Mouse (Mus musculus) forebrain, postnatal 0 days (tissue): ENCODE measurements around the gene Lpar2. TPM values are rescaled to one million over a fixed set of nuclear protein-coding genes. Genes with fewer than 3 reads are reported as not detected.

Experiments used
- ATAC-seq: fragments of 200-750 bp; cut with Nextera tagmentation; 2 replicates; pipeline ENCODE4 v1.8.0; 2017; ENCODE audit warnings: mild to moderate bottlenecking, moderate library complexity
- DNase-seq: peaks from one replicate; pipeline ENCODE4 v3.0.0-alpha.2; 2015
- H3K27ac ChIP-seq: fragments of 300-500 bp; sonication (generic); 2 replicates; pipeline ENCODE4 v1.5.1; 2014; ENCODE audit warnings: low read depth, mild to moderate bottlenecking, antibody characterized with exemption, low read length, moderate library complexity, mixed read lengths
- H3K27me3 ChIP-seq: fragments of 300-500 bp; sonication (generic); 2 replicates; pipeline ENCODE4 v1.6.1; 2014; ENCODE audit warnings: mild to moderate bottlenecking, low read length, mixed read lengths; ENCODE audit not compliant: insufficient read depth
- H3K36me3 ChIP-seq: fragments of 300-500 bp; sonication (generic); 2 replicates; pipeline ENCODE4 v1.6.1; 2014; ENCODE audit warnings: mild to moderate bottlenecking, moderate library complexity; ENCODE audit not compliant: insufficient read depth
- H3K4me1 ChIP-seq: fragments of 300-500 bp; sonication (generic); 2 replicates; pipeline ENCODE4 v1.6.1; 2014; ENCODE audit warnings: antibody characterized with exemption; ENCODE audit not compliant: insufficient read depth
- H3K4me2 ChIP-seq: fragments of 300-500 bp; sonication (generic); 2 replicates; pipeline ENCODE4 v1.6.1; 2014; ENCODE audit warnings: low read depth, mild to moderate bottlenecking, moderate library complexity
- H3K4me3 ChIP-seq: fragments of 300-500 bp; sonication (generic); 2 replicates; pipeline ENCODE4 v1.5.1; 2014; ENCODE audit warnings: low read depth, low read length, mixed read lengths
- H3K9ac ChIP-seq: fragments of 300-500 bp; sonication (generic); 2 replicates; pipeline ENCODE4 v1.6.1; 2014; ENCODE audit warnings: mild to moderate bottlenecking
- H3K9me3 ChIP-seq: fragments of 300-500 bp; sonication (generic); 2 replicates; pipeline ENCODE4 v1.6.1; 2016; ENCODE audit warnings: low read length
- CTCF ChIP-seq: sonication (generic); IDR thresholded peaks from 2 replicates; pipeline ENCODE4 v1.5.1; 2016; ENCODE audit warnings: antibody characterized with exemption, control low read depth, low read depth
- WGBS: fragments of 180-500 bp; shearing (Covaris S2); extraction: QIAGEN DNeasy Blood & Tissue Kit; methylation state at CpG from one replicate; pipeline ENCODE4 v1.1.7; 2014; 5-methylcytosine and 5-hydroxymethylcytosine counted together
- polyA plus RNA-seq: library from polyadenylated mRNA; unstranded; fragments of >200 nt; fragmentation: Nextera tagmentation; extraction: Ambion mirVana; gene quantifications from 2 replicates; pipeline ENCODE4 v1.2.1, GENCODE M21; 2015
- total RNA-seq: library from RNA; depleted of rRNA; stranded (reverse); fragments of >200 nt; gene quantifications from 2 replicates; pipeline ENCODE4 v1.2.3, GENCODE M21; 2014

The Lpar2 gene
- total and polyA plus RNA-seq, 2 experiments from 2014 or later, result 0.45 to 6.1 TPM

DNA sequence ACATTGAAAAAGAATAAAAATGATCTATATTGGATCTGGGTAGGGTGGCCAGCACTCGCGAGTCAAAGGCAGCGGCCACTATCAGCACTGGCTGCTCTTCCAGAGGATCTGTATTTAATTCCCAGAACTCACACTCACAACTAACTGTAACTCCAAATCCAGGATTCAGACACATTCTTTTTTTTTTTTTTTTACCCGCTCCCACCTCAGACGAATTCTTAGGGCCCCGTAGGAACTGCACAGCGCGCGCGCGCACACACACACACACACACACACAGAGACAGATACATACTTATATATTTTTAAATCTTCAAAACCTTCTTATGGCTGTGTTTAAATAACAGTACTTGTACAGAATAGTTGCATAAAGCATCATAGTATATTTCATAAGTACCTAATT lies 31.9 kb upstream of the Lpar2 start:
- H3K9ac ChIP-seq, result peak overlapping the region; percentile 94
- peak overlapping the region; percentile 85 for H3K27ac ChIP-seq
- H3K4me2 ChIP-seq, result peak overlapping the region; percentile 79
- H3K27me3 ChIP-seq, result no peaks in the 10 kb centered on the region
- ATAC-seq, result no peak
- no peak for TF ChIP-seq CTCF
- no peaks in the 10 kb centered on the region for H3K9me3 ChIP-seq
- H3K4me1 ChIP-seq, result peaks cover 11% of the 10 kb centered on the region; the same call in 1 of the 2 replicates
- H3K4me3 ChIP-seq, result peak overlapping the region; percentile 99
- H3K36me3 ChIP-seq, result peaks cover 19% of the 10 kb centered on the region
- 36% methylated on average over 11 of the region's 11 CpGs for WGBS
- no peak for DNase-seq

DNA sequence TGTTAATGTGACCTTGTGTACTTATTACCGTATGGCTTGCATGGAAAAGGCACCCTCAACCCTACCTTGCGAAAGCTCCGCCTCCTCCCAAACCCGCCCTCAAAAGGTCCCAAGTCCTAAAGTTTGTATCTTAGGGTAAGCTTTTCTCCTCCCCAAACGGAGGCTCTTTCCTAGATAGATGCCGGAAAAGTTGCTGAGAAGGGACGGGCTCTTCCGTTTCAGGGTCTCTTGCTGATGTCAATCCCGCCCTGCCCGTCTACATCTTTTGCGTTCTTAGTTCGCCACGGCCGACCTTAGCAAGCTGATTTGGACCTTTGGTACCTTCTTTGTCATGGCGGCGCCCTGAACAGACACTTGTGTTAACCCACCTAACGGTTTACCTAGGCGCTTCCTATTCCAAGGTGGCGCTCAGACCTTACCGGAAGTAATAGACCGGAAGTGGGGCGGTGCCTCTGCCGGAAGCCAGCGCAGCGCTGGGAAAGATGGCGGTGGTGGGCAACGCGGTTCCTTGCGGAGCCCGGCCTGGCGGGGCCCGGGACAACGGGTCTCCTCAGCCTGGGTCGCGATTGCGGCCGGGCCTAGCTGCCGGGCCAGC lies 31.4 kb upstream of the Lpar2 start, which contains the start of the genes Atp13a1 and Zfp866:
Gene Atp13a1 (plus strand): TSS at position 391 of the 595 bp plus-strand sequence.
Gene Zfp866 (minus strand): TSS at position 406 of the 595 bp plus-strand sequence.
- under 1% methylated on average over 38 of the region's 38 CpGs for WGBS
- TF ChIP-seq CTCF, result peak; percentile 24
- peak within 1 kb of the TSS; percentile 99 for H3K4me3 ChIP-seq
- peaks cover 24% of the 10 kb centered on the region for H3K36me3 ChIP-seq
- no peaks in the 10 kb centered on the region for H3K27me3 ChIP-seq
- H3K9ac ChIP-seq, result peak within 1 kb of the TSS; percentile 94
- peak within 1 kb of the TSS; percentile 79 for H3K4me2 ChIP-seq
- peaks cover 11% of the 10 kb centered on the region; the same call in 1 of the 2 replicates for H3K4me1 ChIP-seq
- H3K27ac ChIP-seq, result peak within 1 kb of the TSS; percentile 85
- peak; percentile 92 for DNase-seq
- peak; percentile 97 for ATAC-seq
- no peaks in the 10 kb centered on the region for H3K9me3 ChIP-seq

DNA sequence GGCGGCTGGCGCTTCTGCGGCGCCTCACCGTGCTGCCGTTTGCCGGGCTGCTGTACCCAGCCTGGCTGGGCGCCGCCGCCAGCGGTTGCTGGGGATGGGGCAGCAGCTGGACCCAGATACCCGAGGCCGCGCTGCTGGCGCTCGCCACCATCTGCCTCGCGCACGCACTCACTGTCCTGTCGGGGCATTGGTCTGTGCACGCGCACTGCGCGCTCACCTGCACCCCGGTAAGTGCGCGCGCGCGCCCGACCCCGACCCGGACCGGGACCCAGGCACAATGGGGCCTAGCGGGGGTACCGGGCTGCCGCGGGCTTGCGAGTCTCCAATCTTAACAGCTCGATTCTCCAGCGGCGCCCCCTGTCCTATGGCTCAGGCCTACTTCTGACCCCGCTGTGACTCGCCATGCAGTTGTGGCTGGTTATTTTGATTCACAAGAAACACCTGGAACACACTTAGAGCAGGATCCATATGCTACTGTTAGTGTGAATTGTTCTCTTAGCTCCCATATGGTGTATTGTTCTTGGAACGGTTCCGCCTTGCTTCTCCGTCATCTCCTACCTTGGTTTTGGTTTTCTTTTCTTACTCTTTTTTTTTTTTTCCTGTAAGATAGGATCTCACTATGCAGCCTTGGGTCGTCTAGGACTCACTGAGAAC lies 30.7 kb upstream of the Lpar2 start:
- Histone ChIP-seq H3K9ac (peak overlapping the region; percentile 94), H3K36me3 (peaks cover 31% of the 10 kb centered on the region), H3K4me1 (peaks cover 11% of the 10 kb centered on the region; the same call in 1 of the 2 replicates), H3K9me3 (no peaks in the 10 kb centered on the region), H3K27me3 (no peaks in the 10 kb centered on the region), H3K4me2 (peak overlapping the region; percentile 79), H3K4me3 (peak overlapping the region; percentile 99), H3K27ac (peak overlapping the region; percentile 85)
- TF ChIP-seq CTCF, result no peak
- WGBS, result under 1% methylated on average over 46 of the region's 48 CpGs
- ATAC-seq (peak; percentile 64), DNase-seq (peak; percentile 36)

- DNase-seq (no peak), ATAC-seq (no peak)
- Histone ChIP-seq H3K27ac (no peak overlapping the region), H3K36me3 (peaks cover 52% of the 10 kb centered on the region), H3K4me1 (peaks cover 11% of the 10 kb centered on the region; the same call in 1 of the 2 replicates), H3K4me2 (no peak overlapping the region), H3K4me3 (no peak overlapping the region), H3K9me3 (no peaks in the 10 kb centered on the region), H3K9ac (no peak overlapping the region), H3K27me3 (no peaks in the 10 kb centered on the region)
- TF ChIP-seq CTCF, result no peak
- WGBS, result 90% methylated on average over 4 of the region's 4 CpGs
These were observed 28.6 kb upstream of the Lpar2 start for GRCm38 (mm10) chr8:69793666-69794065.

GRCm38 (mm10) chr8:69794096-69794495 lies 28.1 kb upstream of the Lpar2 start:
- Histone ChIP-seq H3K36me3 (peaks cover 56% of the 10 kb centered on the region), H3K27me3 (no peaks in the 10 kb centered on the region), H3K4me3 (no peak overlapping the region), H3K27ac (no peak overlapping the region), H3K9ac (no peak overlapping the region), H3K4me1 (peaks cover 11% of the 10 kb centered on the region; the same call in 1 of the 2 replicates), H3K4me2 (no peak overlapping the region), H3K9me3 (no peaks in the 10 kb centered on the region)
- DNase-seq (no peak), ATAC-seq (no peak)
- no peak for TF ChIP-seq CTCF
- WGBS, result 94% methylated on average over 3 of the region's 3 CpGs

GRCm38 (mm10) chr8:69794901-69795300 lies 27.3 kb upstream of the Lpar2 start:
- Histone ChIP-seq H3K9ac (no peak overlapping the region), H3K27me3 (no peaks in the 10 kb centered on the region), H3K9me3 (no peaks in the 10 kb centered on the region), H3K4me2 (no peak overlapping the region), H3K36me3 (peaks cover 64% of the 10 kb centered on the region), H3K4me1 (peaks cover 11% of the 10 kb centered on the region; the same call in 1 of the 2 replicates), H3K4me3 (no peak overlapping the region), H3K27ac (no peak overlapping the region)
- 93% methylated on average over 6 of the region's 6 CpGs for WGBS
- no peak for ATAC-seq
- TF ChIP-seq CTCF, result no peak
- DNase-seq, result no peak
